Mouse (Mus musculus): Measurements from ENCODE around the gene Hoxb4.

Gene Hoxb4

GRCm38 (mm10) chr11:96333241-96334001 lies 15.4 kb downstream of the Hoxb4 start:
- DNase-seq (ENCODE audit: low read depth, low spot score) = no peak

- no peak for DNase-seq (ENCODE audit: low read depth, low spot score)
Observed at GRCm38 (mm10) chr11:96334002-96334364, 15.9 kb downstream of the Hoxb4 start.

- no peak for DNase-seq (ENCODE audit: low read depth, low spot score)
Observed at GRCm38 (mm10) chr11:96334998-96335397, 16.9 kb downstream of the Hoxb4 start.

GRCm38 (mm10) chr11:96336597-96336996 lies 18.5 kb downstream of the Hoxb4 start:
- DNase-seq (ENCODE audit: low read depth, low spot score) = no peak

- no peak for DNase-seq (ENCODE audit: low read depth, low spot score)
Observed at GRCm38 (mm10) chr11:96337026-96337425, 19.0 kb downstream of the Hoxb4 start.

GRCm38 (mm10) chr11:96338957-96339855 lies 21.1 kb downstream of the Hoxb4 start:
- no peak for DNase-seq (ENCODE audit: low read depth, low spot score)

GRCm38 (mm10) chr11:96340698-96341365 lies 22.8 kb downstream of the Hoxb4 start:
- no peak for DNase-seq (ENCODE audit: low read depth, low spot score)

GRCm38 (mm10) chr11:96341701-96342575 lies 23.9 kb downstream of the Hoxb4 start:
- DNase-seq (ENCODE audit: low read depth, low spot score) = no peak

GRCm38 (mm10) chr11:96342576-96342930 lies 24.5 kb downstream of the Hoxb4 start:
- no peak for DNase-seq (ENCODE audit: low read depth, low spot score)

GRCm38 (mm10) chr11:96343206-96343745 lies 25.2 kb downstream of the Hoxb4 start:
- DNase-seq (ENCODE audit: low read depth, low spot score) = no peak

- no peak for DNase-seq (ENCODE audit: low read depth, low spot score)
Observed at GRCm38 (mm10) chr11:96344061-96344877, 26.2 kb downstream of the Hoxb4 start.

- no peak for DNase-seq (ENCODE audit: low read depth, low spot score)
Observed at GRCm38 (mm10) chr11:96344878-96345159, 26.8 kb downstream of the Hoxb4 start.

- no peak for DNase-seq (ENCODE audit: low read depth, low spot score)
Observed at GRCm38 (mm10) chr11:96345220-96345892, 27.3 kb downstream of the Hoxb4 start.

GRCm38 (mm10) chr11:96345893-96346806 lies 28.1 kb downstream of the Hoxb4 start:
- no peak for DNase-seq (ENCODE audit: low read depth, low spot score)

GRCm38 (mm10) chr11:96346916-96347520 lies 29.0 kb downstream of the Hoxb4 start:
- DNase-seq (ENCODE audit: low read depth, low spot score) = no peak

GRCm38 (mm10) chr11:96347717-96348116 lies 29.6 kb downstream of the Hoxb4 start:
- no peak for DNase-seq (ENCODE audit: low read depth, low spot score)

GRCm38 (mm10) chr11:96348141-96348928 lies 30.3 kb downstream of the Hoxb4 start:
- no peak for DNase-seq (ENCODE audit: low read depth, low spot score)

Measured in retina, postnatal 7 days (tissue).